ENCODE assay signal across 7 mouse cellular contexts in genomic region chr13:35815782-35816368, GRCm38 (mm10).
DNase-seq lines count a peak whose midpoint lies in the region; ATAC-seq and TF ChIP-seq lines count a peak whose summit lies in the region.

No protein-coding gene starts in this region.

- ATAC-seq in kidney, postnatal 0 days (replicated peaks; ENCODE audit: low FRiP score, low read depth): peak; percentile 57
- ATAC-seq in hindbrain, postnatal 0 days: no peak

- no peaks in the 10 kb centered on the region for H3K36me3 ChIP-seq in kidney, postnatal 0 days (ENCODE audit: insufficient read depth, low read length)
- peaks cover 5% of the 10 kb centered on the region; the same call in 1 of the 2 replicates for H3K36me3 ChIP-seq in hindbrain, postnatal 0 days (ENCODE audit: insufficient read depth, low read length)

- no peak overlapping the region for H3K4me3 ChIP-seq in kidney, postnatal 0 days (replicated peaks; ENCODE audit: low read depth, low read length)
- H3K4me3 ChIP-seq in hindbrain, postnatal 0 days (ENCODE audit: low read length): no peak overlapping the region

- peak; percentile 35 for DNase-seq in left cerebral cortex, postnatal 4 days
- no peak for DNase-seq in left cerebral cortex, adult 11 months (ENCODE audit: low spot score)
- peak; percentile 24 for DNase-seq in gastrocnemius, postnatal 14 days
- no peak for DNase-seq in kidney, postnatal 0 days (ENCODE audit: low spot score)
- peak; percentile 70 to 81 for DNase-seq in lung, postnatal 4 days
- no peak for DNase-seq in frontal cortex, postnatal 25 days (ENCODE audit: low spot score in 2 of 2)
- no peak for DNase-seq in hindbrain, postnatal 0 days (ENCODE audit: low spot score)

- TF ChIP-seq CTCF in kidney, postnatal 0 days (IDR thresholded peaks at IDR 0.05; ENCODE audit: low read depth): no peak
- no peak for TF ChIP-seq CTCF in hindbrain, postnatal 0 days (IDR thresholded peaks at IDR 0.05; ENCODE audit: low read depth)

- H3K27ac ChIP-seq in kidney, postnatal 0 days: no peak overlapping the region
- no peak overlapping the region for H3K27ac ChIP-seq in hindbrain, postnatal 0 days

- intact Hi-C loops in left cerebral cortex, postnatal 4 days (cut with DNase I): no loop called here
- intact Hi-C loops in gastrocnemius, postnatal 14 days (cut with DNase I; ENCODE audit: low total_unique reads): no loop called here

- no peak overlapping the region for H3K4me2 ChIP-seq in kidney, postnatal 0 days (ENCODE audit: low read length)
- no peak overlapping the region for H3K4me2 ChIP-seq in hindbrain, postnatal 0 days (ENCODE audit: low read depth, low read length)

- no peaks in the 10 kb centered on the region for H3K9me3 ChIP-seq in kidney, postnatal 0 days (replicated peaks; ENCODE audit: low read length)
- no peaks in the 10 kb centered on the region for H3K9me3 ChIP-seq in hindbrain, postnatal 0 days (ENCODE audit: low read length)

- 82% methylated on average over 16 of the region's 16 CpGs for WGBS in kidney, postnatal 0 days
- WGBS in hindbrain, postnatal 0 days: 76% methylated on average over 16 of the region's 16 CpGs

- H3K9ac ChIP-seq in kidney, postnatal 0 days (ENCODE audit: low read depth, low read length): no peak overlapping the region
- no peak overlapping the region for H3K9ac ChIP-seq in hindbrain, postnatal 0 days (replicated peaks; ENCODE audit: low read length)

- 0 out of 2 replicates have a peak, but pooled peaks cover 4% of the 10 kb centered on the region for H3K4me1 ChIP-seq in kidney, postnatal 0 days (replicated peaks; ENCODE audit: insufficient read depth, low read length)
- peaks cover 8% of the 10 kb centered on the region for H3K4me1 ChIP-seq in hindbrain, postnatal 0 days (ENCODE audit: insufficient read depth, low read length)

- no peaks in the 10 kb centered on the region for H3K27me3 ChIP-seq in kidney, postnatal 0 days (ENCODE audit: insufficient read depth, low read length)
- H3K27me3 ChIP-seq in hindbrain, postnatal 0 days (ENCODE audit: insufficient read depth, low read length): no peaks in the 10 kb centered on the region

Comparison
In these comparisons a context has a peak if more than half of its experiments do, and no peak if none do; other contexts are left out.
1. DNase-seq: peak in left cerebral cortex, postnatal 4 days (single experiment), gastrocnemius, postnatal 14 days (single experiment) and lung, postnatal 4 days (2 of 2); none in left cerebral cortex, adult 11 months (single experiment), kidney, postnatal 0 days (single experiment), frontal cortex, postnatal 25 days (0 of 2) and hindbrain, postnatal 0 days (single experiment).